Mouse (Mus musculus): ENCODE measurements around the gene Entpd3.
A peak's percentile ranks its signal among the peaks of the same experiment; 100 is the strongest.

- TF ChIP-seq POLR2A (IDR thresholded peaks at IDR 0.05; ENCODE audit: low read depth, low read length) (peak; percentile 91), CTCF (IDR thresholded peaks at IDR 0.05; ENCODE audit: extremely low read depth, insufficient read depth, insufficient read length, insufficient replicate concordance) (no peak)
Measured at GRCm38 (mm10) chr9:120570741-120571592, 31.3 kb downstream of the Entpd3 start, which contains the start of gene Rpl14.

Measured in spleen, adult 2 months (tissue).